Mouse (Mus musculus): ENCODE measurements around the gene Nanog.
"Not testable (repeated sequence)": the region's sequence is repeated elsewhere in the genome, so short reads cannot be mapped to it uniquely, and the experiment has no call there.

Nanog gene

GRCm38 (mm10) chr6:122702480-122703124 lies 4.7 kb upstream of the Nanog start:
- DNase-seq (ENCODE audit: inconsistent ontology term), result peak; percentile 92

- no peak for DNase-seq (ENCODE audit: inconsistent ontology term)
Measured at GRCm38 (mm10) chr6:122703251-122703650, 4.0 kb upstream of the Nanog start.

GRCm38 (mm10) chr6:122703706-122704105 lies 3.6 kb upstream of the Nanog start:
- no peak for DNase-seq (ENCODE audit: inconsistent ontology term)

- no peak for DNase-seq (ENCODE audit: inconsistent ontology term)
Measured at GRCm38 (mm10) chr6:122706337-122706840, 900 bp upstream of the Nanog start.

GRCm38 (mm10) chr6:122708826-122709225 lies 1.5 kb downstream of the Nanog start:
- no peak for DNase-seq (ENCODE audit: inconsistent ontology term)

GRCm38 (mm10) chr6:122711455-122711854 lies 4.2 kb downstream of the Nanog start:
- no peak for DNase-seq (ENCODE audit: inconsistent ontology term)

- DNase-seq (ENCODE audit: inconsistent ontology term), result not testable (repeated sequence)
Measured at GRCm38 (mm10) chr6:122713116-122713515, 5.8 kb downstream of the Nanog start.

- DNase-seq (ENCODE audit: inconsistent ontology term), result no peak
Measured at GRCm38 (mm10) chr6:122714707-122715365, 7.5 kb downstream of the Nanog start.

GRCm38 (mm10) chr6:122715886-122716285 lies 8.6 kb downstream of the Nanog start:
- no peak for DNase-seq (ENCODE audit: inconsistent ontology term)

GRCm38 (mm10) chr6:122718224-122718623 lies 10.9 kb downstream of the Nanog start:
- not testable (repeated sequence) for DNase-seq (ENCODE audit: inconsistent ontology term)

GRCm38 (mm10) chr6:122719942-122720341 lies 12.7 kb downstream of the Nanog start:
- DNase-seq (ENCODE audit: inconsistent ontology term), result peak; percentile 75

GRCm38 (mm10) chr6:122739952-122740351 lies 32.7 kb downstream of the Nanog start:
- DNase-seq (ENCODE audit: inconsistent ontology term), result peak; percentile 67

- DNase-seq (ENCODE audit: inconsistent ontology term), result peak; percentile 54
Measured at GRCm38 (mm10) chr6:122741460-122742227, 34.4 kb downstream of the Nanog start.

GRCm38 (mm10) chr6:122742228-122742899 lies 35.1 kb downstream of the Nanog start:
- peak; percentile 75 for DNase-seq (ENCODE audit: inconsistent ontology term)

- no peak for DNase-seq (ENCODE audit: inconsistent ontology term)
Measured at GRCm38 (mm10) chr6:122743353-122743752, 36.1 kb downstream of the Nanog start.

- no peak for DNase-seq (ENCODE audit: inconsistent ontology term)
Measured at GRCm38 (mm10) chr6:122744505-122745249, 37.4 kb downstream of the Nanog start.

GRCm38 (mm10) chr6:122750579-122750978 lies 43.3 kb downstream of the Nanog start:
- no peak for DNase-seq (ENCODE audit: inconsistent ontology term)

GRCm38 (mm10) chr6:122755913-122756312 lies 48.6 kb downstream of the Nanog start:
- no peak for DNase-seq (ENCODE audit: inconsistent ontology term)

- peak; percentile 92 for DNase-seq (ENCODE audit: inconsistent ontology term)
Measured at GRCm38 (mm10) chr6:122758732-122759131, 51.4 kb downstream of the Nanog start.

- peak; percentile 76 for DNase-seq (ENCODE audit: inconsistent ontology term)
Measured at GRCm38 (mm10) chr6:122761011-122761599, 53.8 kb downstream of the Nanog start.

- no peak for DNase-seq (ENCODE audit: inconsistent ontology term)
Measured at GRCm38 (mm10) chr6:122761901-122762300, 54.6 kb downstream of the Nanog start.
